Mouse (Mus musculus) left cerebral cortex, postnatal 36 days (tissue): ENCODE results near the gene 1700016K19Rik. TPM values are rescaled to one million over a fixed set of nuclear protein-coding genes. Genes with fewer than 3 reads are reported as not detected.

Experiments used
- total RNA-seq, 2 experiments: library from RNA; stranded (reverse); gene quantifications; 2 replicates each; pipeline ENCODE4 v1.2.3; 2021

The 1700016K19Rik gene
- total RNA-seq, 2 experiments from 2014 or later = 3.4 to 6.4 TPM

Other genes starting within 250 kb of the 1700016K19Rik start
- gene Doc2b, start 203.9 kb upstream of the 1700016K19Rik start, total RNA-seq = 10 to 100 TPM; 14.7 to 25.3 TPM
- gene Rph3al, start 61.5 kb upstream of the 1700016K19Rik start, total RNA-seq = 1 to 10 TPM; 2.0 to 4.3 TPM
- 1 to 10 TPM; 8.1 to 9.2 TPM for gene Rflnb, start 27.9 kb downstream of the 1700016K19Rik start, total RNA-seq
- 10 to 100 TPM; 83.2 to 88.4 TPM for gene Vps53, start 179.7 kb downstream of the 1700016K19Rik start, total RNA-seq
- gene Fam57a, start 179.8 kb downstream of the 1700016K19Rik start, total RNA-seq = 10 to 100 TPM; 15.7 to 18.4 TPM
- 1 to 10 TPM; 1.0 to 1.3 TPM for gene Dbil5, start 217.7 kb downstream of the 1700016K19Rik start, total RNA-seq
- 1 to 10 TPM; 7.7 to 9.6 TPM for gene Gemin4, start 217.8 kb downstream of the 1700016K19Rik start, total RNA-seq
- 10 to 100 TPM; 17.3 to 17.8 TPM for gene Mrm3, start 243.8 kb downstream of the 1700016K19Rik start, total RNA-seq
- 10 to 100 TPM; 47.7 to 58.2 TPM for gene Glod4, start 243.8 kb downstream of the 1700016K19Rik start, total RNA-seq